Mouse (Mus musculus): Measurements from ENCODE around the gene Kctd2.
"Not testable (repeated sequence)": the region's sequence is repeated elsewhere in the genome, so short reads cannot be mapped to it uniquely, and the experiment has no call there.

Kctd2 gene

DNA sequence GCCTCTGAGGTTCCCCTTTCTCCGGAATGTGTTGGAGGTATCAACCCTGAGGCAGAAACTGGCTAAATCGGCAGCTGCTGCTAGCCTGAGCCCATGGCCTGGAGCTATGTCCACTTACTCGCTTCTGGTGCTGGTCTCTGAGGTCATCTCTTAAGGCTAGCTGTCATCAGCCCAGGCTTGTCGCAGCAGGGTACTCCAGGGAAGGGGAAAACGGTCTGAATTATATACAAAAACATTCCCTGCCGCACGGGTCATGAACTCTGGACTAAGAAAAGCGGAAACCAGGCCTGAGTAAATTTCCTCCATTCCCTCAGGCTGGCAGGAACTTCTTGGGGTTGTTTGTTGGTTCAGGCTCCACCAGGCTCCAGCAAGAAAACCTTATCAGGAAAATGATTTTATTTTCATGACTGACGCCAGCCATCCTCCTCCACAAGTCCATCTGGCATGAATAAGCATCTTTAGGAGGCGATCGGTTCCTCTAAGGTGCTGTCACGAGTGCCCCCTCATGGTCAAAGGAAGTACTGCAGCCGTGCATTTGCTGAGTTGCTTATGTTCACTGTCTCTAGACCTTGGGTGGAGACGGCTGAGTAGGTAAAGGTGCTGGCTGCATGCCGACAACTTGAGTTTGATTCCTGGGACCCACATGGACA, 53.8 kb downstream of the Kctd2 start:
- peak; percentile 93 for DNase-seq (ENCODE audit: extremely low read depth, low read depth)

DNA sequence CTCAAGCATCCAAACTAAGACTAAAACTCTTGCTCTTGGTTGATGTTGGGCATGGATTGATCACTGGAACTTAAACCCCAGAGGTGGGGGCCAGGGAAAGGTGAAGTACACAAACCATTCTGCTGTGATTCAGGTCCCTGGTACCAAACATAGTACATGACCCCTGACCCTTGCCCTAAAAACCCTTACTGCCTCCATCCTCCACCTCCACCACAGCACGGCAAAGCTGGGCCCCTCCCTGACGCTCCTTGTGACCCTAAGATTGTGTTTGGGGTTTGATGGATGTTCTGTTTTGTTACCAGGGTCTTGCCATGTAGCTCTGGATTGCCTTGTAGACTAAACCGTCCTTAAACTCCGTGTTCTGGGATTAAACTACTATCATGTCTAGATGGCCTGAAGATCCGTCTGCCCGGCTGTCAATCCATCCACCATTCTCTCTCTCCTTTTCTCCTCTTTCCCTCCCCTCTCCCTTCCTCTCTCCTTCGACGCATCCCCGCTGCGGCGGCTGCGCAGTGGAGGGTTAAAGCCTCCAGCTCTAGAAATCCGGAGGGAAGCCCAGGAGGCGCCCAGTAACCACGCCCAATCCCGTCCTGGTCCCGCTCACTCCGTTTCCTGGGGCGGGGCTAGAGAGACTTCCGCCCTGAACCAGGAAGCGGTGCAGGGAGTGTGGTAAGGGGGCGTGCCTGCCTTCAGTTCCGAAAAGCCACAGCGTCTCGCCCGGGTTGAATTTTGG, 55.3 kb downstream of the Kctd2 start, which contains the start of gene Armc7:
TSS of gene Armc7 (plus strand) at position 643 of the 733 bp plus-strand sequence.
- peak; percentile 92 for DNase-seq (ENCODE audit: extremely low read depth, low read depth)

DNA sequence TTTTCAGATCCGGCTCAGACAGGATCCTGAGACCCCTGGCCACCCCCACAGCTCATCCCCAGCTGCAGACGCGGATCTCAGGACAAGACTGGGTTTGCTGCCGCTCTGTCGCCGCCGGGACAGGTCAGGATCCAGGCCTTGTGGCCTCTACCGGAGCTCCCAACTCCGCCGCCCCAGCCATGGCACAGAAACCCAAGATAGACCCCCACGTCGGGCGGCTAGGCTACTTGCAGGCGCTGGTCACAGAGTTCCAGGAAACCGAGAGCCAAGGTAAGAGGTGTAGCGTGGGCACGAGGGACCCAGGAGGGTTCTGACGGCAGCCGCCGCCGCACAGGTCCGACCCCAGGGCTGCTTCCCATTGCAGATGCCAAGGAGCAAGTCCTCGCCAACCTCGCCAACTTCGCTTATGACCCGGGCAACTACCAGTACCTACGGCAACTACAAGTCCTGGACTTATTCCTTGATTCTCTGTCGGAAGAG, 55.9 kb downstream of the Kctd2 start:
- peak; percentile 19 for DNase-seq (ENCODE audit: extremely low read depth, low read depth)

DNA sequence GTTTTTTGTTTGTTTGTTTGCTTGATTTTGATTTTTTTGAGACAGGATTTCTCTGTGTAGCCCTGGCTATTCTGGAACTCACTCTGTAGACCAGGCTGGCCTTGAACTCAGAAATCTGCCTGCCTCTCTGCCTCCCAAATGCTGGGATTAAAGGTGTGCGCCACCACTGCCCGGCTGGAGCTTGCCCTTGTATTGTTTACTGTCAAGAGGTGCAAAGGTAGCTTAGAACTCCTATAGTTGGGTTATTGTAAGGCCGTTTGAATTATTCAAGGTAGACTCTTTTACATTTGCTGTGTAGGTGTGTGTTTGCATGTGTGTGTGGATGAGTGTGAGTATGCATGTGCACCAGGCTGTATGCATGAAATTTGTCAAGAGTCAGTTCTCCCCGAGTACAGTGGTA, 56.7 kb downstream of the Kctd2 start:
- not testable (repeated sequence) for DNase-seq (ENCODE audit: extremely low read depth, low read depth)

DNA sequence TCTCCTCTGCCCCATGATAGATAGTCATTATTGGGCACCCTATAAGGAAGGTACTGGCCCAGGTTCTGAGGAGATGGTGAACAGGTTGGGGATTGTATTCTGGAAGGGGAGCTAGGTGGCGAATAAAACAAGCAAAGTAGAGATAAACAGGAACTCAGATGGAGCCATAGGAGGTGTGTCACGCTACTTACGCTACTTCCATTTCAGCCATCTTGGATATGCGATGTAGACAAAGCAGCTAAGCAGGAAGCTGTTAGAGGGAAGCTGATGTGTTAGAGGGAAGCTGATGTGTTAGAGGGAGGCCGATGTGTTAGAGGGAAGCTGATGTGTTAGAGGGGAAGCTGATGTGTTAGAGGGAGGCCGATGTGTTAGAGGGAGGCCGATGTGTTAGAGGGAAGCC, 57.5 kb downstream of the Kctd2 start:
- peak; percentile 73 for DNase-seq (ENCODE audit: extremely low read depth, low read depth)

DNA sequence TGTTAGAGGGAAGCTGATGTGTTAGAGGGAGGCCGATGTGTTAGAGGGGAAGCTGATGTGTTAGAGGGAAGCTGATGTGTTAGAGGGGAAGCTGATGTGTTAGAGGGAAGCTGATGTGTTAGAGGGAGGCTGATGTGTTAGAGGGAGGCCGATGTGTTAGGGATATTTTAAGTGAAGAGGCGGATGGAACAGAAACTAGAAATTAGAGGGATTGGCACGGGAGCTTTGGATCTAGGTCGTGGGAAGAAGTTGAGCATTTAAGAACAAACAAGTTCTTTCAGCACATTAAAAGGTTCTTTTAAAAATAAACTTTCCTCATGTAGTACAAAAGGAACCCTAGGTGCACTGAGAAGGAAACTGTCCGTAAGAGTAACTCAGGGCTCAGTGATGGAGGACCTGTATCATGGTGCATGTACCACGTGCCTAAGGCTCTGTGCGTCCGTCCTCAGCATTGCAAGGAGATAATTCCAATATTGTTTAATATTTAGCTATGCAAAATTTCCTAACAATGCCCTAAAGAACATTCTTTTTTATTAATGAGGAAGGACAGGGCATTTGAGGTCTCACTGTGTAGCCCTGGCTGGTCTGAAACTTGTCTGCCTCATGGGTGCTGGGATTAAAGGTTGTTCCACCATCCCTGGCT, 58.5 kb downstream of the Kctd2 start:
- DNase-seq (ENCODE audit: extremely low read depth, low read depth), result no peak
